Mouse (Mus musculus) thymus, adult 2 months (tissue): ENCODE measurements at regions not wholly inside any gene's neighbourhood (a gene's known extent, or its start where the extent isn't known, plus 50 kb on each side); places are given as distances from the start of the nearest gene placed in this dataset.

Source experiments
- DNase-seq: peaks from one replicate; pipeline ENCODE4 v3.0.0; 2021
- H3K27ac ChIP-seq: fragments of 200-500 bp; 2 replicates; pipeline ENCODE4 v1.5.1; 2012; ENCODE audit warnings: low read length, control low read depth; ENCODE audit not compliant: control insufficient read depth, insufficient read depth
- H3K27me3 ChIP-seq: fragments of 200-500 bp; 2 replicates; pipeline ENCODE4 v1.6.1; 2012; ENCODE audit warnings: mild to moderate bottlenecking, low read length, moderate library complexity, mixed read lengths; ENCODE audit not compliant: control insufficient read depth, insufficient read depth
- H3K36me3 ChIP-seq: fragments of 200-500 bp; 2 replicates; pipeline ENCODE4 v1.6.1; 2012; ENCODE audit warnings: mild to moderate bottlenecking, low read length, moderate library complexity; ENCODE audit not compliant: control insufficient read depth, insufficient read depth
- H3K4me1 ChIP-seq: fragments of 200-500 bp; replicated peaks from 2 replicates; pipeline ENCODE4 v1.6.1; 2012; ENCODE audit warnings: low read length; ENCODE audit not compliant: control insufficient read depth, insufficient read depth
- H3K4me3 ChIP-seq: fragments of 200-500 bp; 2 replicates; pipeline ENCODE4 v1.5.1; 2012; ENCODE audit warnings: mild to moderate bottlenecking, low read length, control low read depth, moderate library complexity; ENCODE audit not compliant: control insufficient read depth, insufficient read depth
- CTCF ChIP-seq: fragments of 200-500 bp; IDR thresholded peaks from 2 replicates; pipeline ENCODE4 v1.5.1; 2012; ENCODE audit warnings: mild to moderate bottlenecking, control low read depth, low read length, moderate library complexity, borderline replicate concordance; ENCODE audit not compliant: control insufficient read depth, poor library complexity, insufficient read depth; ENCODE audit errors: extremely low read depth
- POLR2A ChIP-seq: fragments of 200-500 bp; IDR thresholded peaks from 2 replicates; pipeline ENCODE4 v1.6.1; 2012; ENCODE audit warnings: mild to moderate bottlenecking, low read length, control low read depth, moderate library complexity; ENCODE audit not compliant: control insufficient read depth, poor library complexity, insufficient read depth; ENCODE audit errors: extremely low read depth
- WGBS: fragments of 180-500 bp; shearing (Covaris S2); methylation state at CpG from one replicate; pipeline ENCODE4 v1.1.7; 2018; 5-methylcytosine and 5-hydroxymethylcytosine counted together

GRCm38 (mm10) chr6:58752496-58752895, 78.8 kb upstream of the Herc3 start:
- 98% methylated on average over 4 of the region's 4 CpGs for WGBS

GRCm38 (mm10) chr6:58756309-58757015, 74.8 kb upstream of the Herc3 start:
- WGBS = 73% methylated on average over 2 of the region's 2 CpGs
- Histone ChIP-seq H3K27me3 (no peaks in the 10 kb centered on the region), H3K36me3 (no peaks in the 10 kb centered on the region), H3K4me1 (no peaks in the 10 kb centered on the region), H3K27ac (no peak overlapping the region), H3K4me3 (no peak overlapping the region)
- no peak for TF ChIP-seq CTCF
- no peak for TF ChIP-seq POLR2A
- DNase-seq = no peak

More at GRCm38 (mm10) chr6:58752496-58752895, 78.8 kb upstream of the Herc3 start:
- TF ChIP-seq POLR2A (no peak), CTCF (no peak)
- H3K36me3 ChIP-seq = no peaks in the 10 kb centered on the region
- H3K27me3 ChIP-seq = no peaks in the 10 kb centered on the region
- H3K4me3 ChIP-seq = no peak overlapping the region
- no peak for DNase-seq
- H3K27ac ChIP-seq = no peak overlapping the region
- H3K4me1 ChIP-seq = no peaks in the 10 kb centered on the region

- TF ChIP-seq CTCF = no peak
- TF ChIP-seq POLR2A = no peak
- no peaks in the 10 kb centered on the region for H3K4me1 ChIP-seq
- no peak overlapping the region for H3K4me3 ChIP-seq
- H3K36me3 ChIP-seq = no peaks in the 10 kb centered on the region
- WGBS = 83% methylated on average over 4 of the region's 4 CpGs
- no peak for DNase-seq
- H3K27ac ChIP-seq = no peak overlapping the region
- no peaks in the 10 kb centered on the region for H3K27me3 ChIP-seq
These were observed 73.9 kb upstream of the Herc3 start for GRCm38 (mm10) chr6:58757339-58757738.

GRCm38 (mm10) chr6:58770654-58771218, 60.5 kb upstream of the Herc3 start:
- no peaks in the 10 kb centered on the region for H3K4me1 ChIP-seq
- no peak overlapping the region for H3K4me3 ChIP-seq
- peak; percentile 59 for DNase-seq
- TF ChIP-seq POLR2A (no peak), CTCF (no peak)
- no peaks in the 10 kb centered on the region for H3K36me3 ChIP-seq
- H3K27ac ChIP-seq = no peak overlapping the region
- WGBS = 21% methylated on average over 8 of the region's 8 CpGs
- H3K27me3 ChIP-seq = no peaks in the 10 kb centered on the region

- H3K27ac ChIP-seq = no peak overlapping the region
- no peaks in the 10 kb centered on the region for H3K27me3 ChIP-seq
- DNase-seq = peak; percentile 5
- 7% methylated on average over 1 of the region's 1 CpGs for WGBS
- TF ChIP-seq POLR2A = no peak
- no peak for TF ChIP-seq CTCF
- no peak overlapping the region for H3K4me3 ChIP-seq
- H3K4me1 ChIP-seq = no peaks in the 10 kb centered on the region
- H3K36me3 ChIP-seq = no peaks in the 10 kb centered on the region
These were observed 59.3 kb upstream of the Herc3 start for GRCm38 (mm10) chr6:58772014-58772413.
